Mouse (Mus musculus): ENCODE results near the gene Rnase12. TPM values are rescaled to one million over a fixed set of nuclear protein-coding genes. Genes with fewer than 3 reads are reported as not detected.
A peak's percentile ranks its signal among the peaks of the same experiment; 100 is the strongest.
"Not testable (repeated sequence)": the region's sequence is repeated elsewhere in the genome, so short reads cannot be mapped to it uniquely, and the experiment has no call there.

The Rnase12 gene
- polyA plus RNA-seq, 1 experiment from 2014 or later = 0.57 TPM

DNA sequence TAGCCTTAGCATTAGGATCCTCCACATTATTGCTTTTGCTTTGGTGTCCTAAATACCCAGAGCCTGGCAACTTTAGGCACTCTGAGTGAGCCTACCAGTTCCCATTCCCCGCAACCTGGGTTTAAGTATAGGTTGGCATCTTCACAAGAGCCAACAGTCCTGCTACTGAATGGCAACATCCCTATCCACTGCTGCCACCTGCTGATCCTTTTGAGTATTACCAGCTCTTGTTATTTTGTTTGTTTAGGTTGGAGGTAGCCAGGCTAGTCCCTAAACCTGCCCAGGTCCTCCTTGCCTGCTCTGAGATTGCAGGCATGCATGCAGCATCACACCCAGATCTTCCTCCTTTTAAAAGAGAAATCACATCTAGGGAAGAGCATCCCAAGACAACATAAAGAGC lies 40.8 kb upstream of the Rnase12 start:
- H3K9me3 ChIP-seq (ENCODE audit: control insufficient read depth, low read length); H3K9ac ChIP-seq (ENCODE audit: low read length); H3K27me3 ChIP-seq (ENCODE audit: control insufficient read depth, insufficient read depth, low read length); H3K27ac ChIP-seq (replicated peaks); H3K36me3 ChIP-seq (ENCODE audit: control insufficient read depth, insufficient read depth, low read length); H3K4me1 ChIP-seq (replicated peaks; ENCODE audit: control insufficient read depth, insufficient read depth); H3K4me3 ChIP-seq (ENCODE audit: low read depth, low read length); H3K4me2 ChIP-seq (replicated peaks; ENCODE audit: low read depth): not testable (repeated sequence)
- 5% methylated on average over 1 of the region's 1 CpGs for WGBS
- DNase-seq (ENCODE audit: low spot score) = peak; percentile 55
- peak; percentile 76 for TF ChIP-seq CTCF (IDR thresholded peaks at IDR 0.05; ENCODE audit: low read depth)
- peak; percentile 47 for ATAC-seq (ENCODE audit: low FRiP score, low TSS enrichment)

DNA sequence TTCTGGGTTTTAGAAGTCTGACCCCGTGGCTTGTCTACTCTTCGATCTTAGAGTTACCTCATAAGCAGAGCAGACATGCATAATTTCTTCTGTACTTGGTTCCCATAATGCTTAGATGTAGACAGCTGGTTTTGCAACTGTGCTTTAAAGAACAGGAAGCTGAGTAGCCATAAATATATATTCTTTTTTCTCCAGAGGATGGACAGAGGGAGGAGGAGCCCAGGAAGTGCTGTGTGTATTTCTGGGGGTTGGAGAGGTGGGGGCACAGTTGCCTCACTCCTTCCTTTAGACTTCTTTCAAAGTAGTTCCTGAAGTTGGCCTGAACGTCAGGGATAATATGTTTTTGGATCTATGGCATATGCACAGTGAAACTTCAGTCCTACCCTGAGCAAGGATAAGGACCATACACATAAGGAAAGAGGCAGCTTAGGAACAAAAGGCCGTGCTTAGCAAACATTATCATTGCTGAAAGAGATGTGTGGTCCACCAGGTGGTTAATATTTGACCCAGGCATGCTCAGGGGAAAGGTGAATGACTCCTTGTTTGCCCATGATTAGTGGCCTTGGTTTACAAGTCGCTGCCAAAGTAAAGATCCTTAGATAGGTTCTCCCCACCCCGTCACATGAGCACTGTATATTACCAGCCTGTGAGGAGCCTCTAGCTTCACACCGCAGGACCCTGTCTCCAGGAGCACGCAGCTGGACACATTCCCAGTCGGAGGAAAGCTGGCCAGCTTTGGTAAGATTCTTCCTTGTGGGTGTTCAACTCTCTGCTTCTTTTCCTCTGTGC lies 38.5 kb upstream of the Rnase12 start:
- Histone ChIP-seq H3K9ac (ENCODE audit: low read length) (no peak overlapping the region), H3K4me3 (ENCODE audit: low read depth, low read length) (no peak overlapping the region), H3K36me3 (ENCODE audit: control insufficient read depth, insufficient read depth, low read length) (no peaks in the 10 kb centered on the region), H3K4me1 (replicated peaks; ENCODE audit: control insufficient read depth, insufficient read depth) (no peaks in the 10 kb centered on the region), H3K27ac (replicated peaks) (no peak overlapping the region), H3K27me3 (ENCODE audit: control insufficient read depth, insufficient read depth, low read length) (no peaks in the 10 kb centered on the region), H3K9me3 (ENCODE audit: control insufficient read depth, low read length) (no peaks in the 10 kb centered on the region), H3K4me2 (replicated peaks; ENCODE audit: low read depth) (no peak overlapping the region)
- ATAC-seq (ENCODE audit: low FRiP score, low TSS enrichment) (peak; percentile 91), DNase-seq (ENCODE audit: low spot score) (peak; percentile 71)
- WGBS = 17% methylated on average over 9 of the region's 9 CpGs
- TF ChIP-seq CTCF (IDR thresholded peaks at IDR 0.05; ENCODE audit: low read depth) (no peak), EP300 (optimal IDR thresholded peaks at IDR 0.05) (no peak)

DNA sequence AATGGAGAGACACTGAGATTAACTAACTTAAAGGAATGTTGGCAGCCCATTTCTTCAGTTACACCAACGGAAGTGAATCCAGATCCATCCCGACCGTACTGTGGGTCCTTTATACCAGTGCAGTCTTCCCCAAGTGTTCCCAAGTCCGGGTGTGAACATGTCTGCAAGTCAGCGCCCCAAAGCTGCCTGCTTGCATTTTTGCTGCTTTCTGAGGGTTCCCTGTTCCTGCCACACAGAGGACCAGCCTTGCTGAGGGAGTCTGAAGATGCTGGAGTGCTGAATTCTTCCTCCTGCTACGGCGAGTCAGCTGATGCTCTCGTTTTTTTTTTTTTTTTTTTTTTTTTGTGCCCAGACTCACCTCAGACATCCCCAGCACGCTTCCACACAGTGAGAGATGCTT lies 37.5 kb upstream of the Rnase12 start:
- Histone ChIP-seq H3K4me1 (replicated peaks; ENCODE audit: control insufficient read depth, insufficient read depth) (no peaks in the 10 kb centered on the region), H3K36me3 (ENCODE audit: control insufficient read depth, insufficient read depth, low read length) (no peaks in the 10 kb centered on the region), H3K9ac (ENCODE audit: low read length) (no peak overlapping the region), H3K4me2 (replicated peaks; ENCODE audit: low read depth) (no peak overlapping the region), H3K27me3 (ENCODE audit: control insufficient read depth, insufficient read depth, low read length) (no peaks in the 10 kb centered on the region), H3K27ac (replicated peaks) (no peak overlapping the region), H3K9me3 (ENCODE audit: control insufficient read depth, low read length) (no peaks in the 10 kb centered on the region), H3K4me3 (ENCODE audit: low read depth, low read length) (no peak overlapping the region)
- ATAC-seq (ENCODE audit: low FRiP score, low TSS enrichment) = no peak
- TF ChIP-seq CTCF (IDR thresholded peaks at IDR 0.05; ENCODE audit: low read depth) = no peak
- 66% methylated on average over 9 of the region's 9 CpGs for WGBS
- DNase-seq (ENCODE audit: low spot score) = no peak

- DNase-seq (ENCODE audit: low spot score) = no peak
- Histone ChIP-seq H3K9ac (ENCODE audit: low read length) (no peak overlapping the region), H3K4me1 (replicated peaks; ENCODE audit: control insufficient read depth, insufficient read depth) (no peaks in the 10 kb centered on the region), H3K27me3 (ENCODE audit: control insufficient read depth, insufficient read depth, low read length) (no peaks in the 10 kb centered on the region), H3K27ac (replicated peaks) (no peak overlapping the region), H3K9me3 (ENCODE audit: control insufficient read depth, low read length) (no peaks in the 10 kb centered on the region), H3K36me3 (ENCODE audit: control insufficient read depth, insufficient read depth, low read length) (no peaks in the 10 kb centered on the region), H3K4me2 (replicated peaks; ENCODE audit: low read depth) (no peak overlapping the region), H3K4me3 (ENCODE audit: low read depth, low read length) (no peak overlapping the region)
- no peak for TF ChIP-seq CTCF (IDR thresholded peaks at IDR 0.05; ENCODE audit: low read depth)
- TF ChIP-seq EP300 (optimal IDR thresholded peaks at IDR 0.05) = no peak
- ATAC-seq (ENCODE audit: low FRiP score, low TSS enrichment) = no peak
- WGBS = 71% methylated on average over 5 of the region's 5 CpGs
These were observed 36.8 kb upstream of the Rnase12 start for GRCm38 (mm10) chr14:51094096-51094875.

DNA sequence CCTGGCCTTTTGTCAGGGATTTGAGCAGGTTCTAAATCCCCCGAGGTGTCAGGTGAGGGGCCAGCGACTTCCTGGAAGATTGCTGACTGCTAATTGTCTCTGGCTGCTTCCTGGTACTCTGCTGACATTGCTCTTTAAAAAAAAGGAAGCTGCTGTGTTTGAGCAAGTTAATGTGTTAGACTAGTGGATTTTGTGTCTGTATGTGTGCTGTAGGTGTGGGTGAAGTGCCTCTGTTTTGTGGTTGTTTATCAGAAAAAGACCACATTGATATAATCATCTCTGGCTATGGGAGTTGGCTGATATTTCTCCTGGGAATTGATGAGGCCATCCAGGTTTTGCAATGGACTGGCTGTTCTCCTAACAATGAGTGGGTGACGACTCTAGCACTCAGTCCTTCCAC lies 36.0 kb upstream of the Rnase12 start:
- Histone ChIP-seq H3K4me1 (replicated peaks; ENCODE audit: control insufficient read depth, insufficient read depth) (no peaks in the 10 kb centered on the region), H3K9ac (ENCODE audit: low read length) (no peak overlapping the region), H3K4me2 (replicated peaks; ENCODE audit: low read depth) (no peak overlapping the region), H3K27me3 (ENCODE audit: control insufficient read depth, insufficient read depth, low read length) (no peaks in the 10 kb centered on the region), H3K4me3 (ENCODE audit: low read depth, low read length) (no peak overlapping the region), H3K9me3 (ENCODE audit: control insufficient read depth, low read length) (no peaks in the 10 kb centered on the region), H3K36me3 (ENCODE audit: control insufficient read depth, insufficient read depth, low read length) (no peaks in the 10 kb centered on the region), H3K27ac (replicated peaks) (0 out of 2 replicates have a peak overlapping the region, but pooled peaks have one; percentile 8)
- 25% methylated on average over 3 of the region's 3 CpGs for WGBS
- DNase-seq (ENCODE audit: low spot score) (no peak), ATAC-seq (ENCODE audit: low FRiP score, low TSS enrichment) (no peak)
- TF ChIP-seq CTCF (IDR thresholded peaks at IDR 0.05; ENCODE audit: low read depth) (no peak), EP300 (optimal IDR thresholded peaks at IDR 0.05) (no peak)
